ENCODE assay signal across 28 mouse cellular contexts in genomic region chr10:30629977-30630376, GRCm38 (mm10).
"Had no signal": no experiment of that assay in that cellular context is flagged by ENCODE, and none has a peak within 500 bp of the region (broad histone marks: within the 10 kb centered on the region; RNA-seq: fewer than 3 reads in every experiment).

No protein-coding gene starts in this region.

- H3K4me1 ChIP-seq: limb, embryonic 10.5 days; limb, embryonic 12.5 days; limb, embryonic 13.5 days; limb, embryonic 15.5 days; lung, embryonic 15.5 days; midbrain, embryonic 12.5 days; midbrain, embryonic 13.5 days; midbrain, embryonic 15.5 days; neural tube, embryonic 12.5 days had no signal

- H3K27me3 ChIP-seq: limb, embryonic 12.5 days; limb, embryonic 13.5 days; limb, embryonic 15.5 days; liver, embryonic 12.5 days; liver, embryonic 13.5 days; liver, embryonic 15.5 days; lung, embryonic 15.5 days; megakaryocyte, embryonic 14.5 days; midbrain, embryonic 12.5 days; midbrain, embryonic 13.5 days; midbrain, embryonic 15.5 days; neural tube, embryonic 12.5 days had no signal

- DNase-seq: left cerebral cortex, postnatal 4 days; liver; liver, embryonic 13.5 days; liver, postnatal 0 days; lung, adult 18-20 months; lung, adult 2 months; lung, embryonic 14.5 days; lung, postnatal 10 days; lung, postnatal 14 days; lung, postnatal 36 days; lung, postnatal 4 days; midbrain, embryonic 14.5 days had no signal

- H3K9ac ChIP-seq: limb, embryonic 12.5 days; limb, embryonic 13.5 days; limb, embryonic 15.5 days; liver, embryonic 12.5 days; liver, embryonic 13.5 days; liver, embryonic 14.5 days; liver, embryonic 15.5 days; liver, postnatal 0 days; lung, embryonic 14.5 days; lung, embryonic 15.5 days; midbrain, embryonic 12.5 days; midbrain, embryonic 13.5 days; midbrain, embryonic 15.5 days; neural tube, embryonic 12.5 days had no signal

- H3K36me3 ChIP-seq: limb, embryonic 10.5 days; limb, embryonic 12.5 days; limb, embryonic 13.5 days; limb, embryonic 15.5 days; liver, embryonic 12.5 days; liver, embryonic 13.5 days; liver, embryonic 15.5 days; lung, embryonic 15.5 days; midbrain, embryonic 10.5 days; midbrain, embryonic 12.5 days; midbrain, embryonic 13.5 days; midbrain, embryonic 15.5 days; neural tube, embryonic 12.5 days had no signal

- H3K27ac ChIP-seq: limb, embryonic 10.5 days; limb, embryonic 12.5 days; limb, embryonic 13.5 days; limb, embryonic 15.5 days; liver, embryonic 12.5 days; liver, embryonic 13.5 days; liver, embryonic 14.5 days; liver, embryonic 15.5 days; lung, embryonic 15.5 days; macrophage; midbrain, embryonic 10.5 days; midbrain, embryonic 12.5 days; midbrain, embryonic 13.5 days; midbrain, embryonic 15.5 days; neural tube, embryonic 12.5 days had no signal

- H3K9me3 ChIP-seq: limb, embryonic 10.5 days; limb, embryonic 12.5 days; limb, embryonic 13.5 days; limb, embryonic 15.5 days; liver, embryonic 12.5 days; liver, embryonic 13.5 days; liver, embryonic 15.5 days; lung, embryonic 15.5 days; midbrain, embryonic 10.5 days; midbrain, embryonic 12.5 days; midbrain, embryonic 13.5 days; midbrain, embryonic 15.5 days; neural tube, embryonic 12.5 days had no signal

- H3K4me3 ChIP-seq: limb, embryonic 10.5 days; limb, embryonic 12.5 days; limb, embryonic 13.5 days; limb, embryonic 15.5 days; liver, embryonic 12.5 days; liver, embryonic 13.5 days; liver, embryonic 15.5 days; lung, embryonic 15.5 days; megakaryocyte, embryonic 14.5 days; midbrain, embryonic 10.5 days; midbrain, embryonic 12.5 days; midbrain, embryonic 13.5 days; midbrain, embryonic 15.5 days; myocyte; neural tube, embryonic 12.5 days had no signal
